Mouse (Mus musculus): Measurements from ENCODE around the gene Krt2. TPM values are rescaled to one million over a fixed set of nuclear protein-coding genes. Genes with fewer than 3 reads are reported as not detected.

Krt2 gene
- polyA plus RNA-seq (2017; shearing (Covaris generic)) = not detected

GRCm38 (mm10) chr15:101817875-101818274 lies at the start of gene Krt2:
Gene Krt2, minus strand, starts transcription at chr15:101818169.

DNA sequence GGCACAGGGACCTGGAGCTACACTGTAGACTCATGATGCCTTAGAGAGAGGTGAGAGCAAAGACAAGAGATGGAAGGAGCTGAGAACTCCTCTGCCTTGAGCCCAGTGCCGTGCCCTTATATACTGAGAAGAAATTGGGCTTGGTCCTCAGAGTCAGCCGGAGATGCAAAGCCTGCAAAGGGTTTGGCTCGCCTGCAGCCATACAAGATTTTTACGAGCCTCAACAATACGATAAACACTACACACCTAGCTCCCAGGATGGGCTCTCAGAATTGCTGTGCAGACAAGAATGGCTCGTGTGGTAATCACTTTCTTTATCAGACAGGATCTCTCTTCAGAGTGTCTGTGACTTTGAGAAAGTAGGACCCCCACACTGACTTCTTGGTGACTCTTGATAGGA lies 32.7 kb upstream of the Krt2 start, which contains the start of gene Krt1:
Gene Krt1, minus strand, starts transcription at position 101 of the 400 bp plus-strand sequence.

DNA sequence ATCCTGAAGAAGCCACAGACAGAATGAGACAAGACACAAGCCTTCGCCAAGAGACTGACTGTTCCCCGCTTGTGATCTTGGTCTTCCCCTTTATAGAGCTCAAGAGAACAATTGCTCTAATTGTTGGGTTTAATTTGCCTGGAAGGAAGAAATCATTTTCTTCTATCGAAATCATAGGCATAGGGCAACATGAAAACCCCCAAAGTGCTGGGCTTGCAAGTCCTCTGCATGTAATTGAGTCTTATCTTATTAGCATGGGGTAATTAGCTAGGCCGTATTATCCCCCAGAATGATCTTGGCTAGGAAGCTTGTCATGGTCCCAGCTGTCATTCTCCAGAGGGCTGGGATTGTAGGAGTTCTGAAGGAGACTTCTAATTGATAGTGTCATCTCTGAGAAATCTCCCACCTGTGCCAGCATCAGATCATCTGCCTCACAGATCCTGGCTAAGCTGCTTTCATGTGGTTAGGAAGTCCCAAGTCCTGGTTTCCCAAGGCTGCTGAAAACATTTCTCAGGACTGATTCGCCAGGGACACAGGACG lies 15.6 kb downstream of the Krt2 start, which contains the start of gene Krt73:
Gene Krt73, minus strand, starts transcription at position 51 of the 540 bp plus-strand sequence.

GRCm38 (mm10) chr15:101786360-101786759 lies 31.6 kb downstream of the Krt2 start, which contains the start of gene Krt72:
Gene Krt72, minus strand, starts transcription at chr15:101786460.

Other genes with a start within 250 kb of the Krt2 start
- gene Krt75, start 244.3 kb downstream of the Krt2 start, polyA plus RNA-seq (2017; shearing (Covaris generic)) = under 1 TPM in 1 of 2 experiments, not detected in 1; 0.14 TPM
- gene Gm5414, start 190.0 kb downstream of the Krt2 start, polyA plus RNA-seq (2017; shearing (Covaris generic)) = not detected
- gene Gm5478, start 170.8 kb downstream of the Krt2 start, polyA plus RNA-seq (2017; shearing (Covaris generic)) = not detected
- gene Krt6b, start 137.9 kb downstream of the Krt2 start, polyA plus RNA-seq (2017; shearing (Covaris generic)) = under 1 TPM in 1 of 2 experiments, not detected in 1; 0.38 TPM
- gene Krt6a, start 123.9 kb downstream of the Krt2 start, polyA plus RNA-seq (2017; shearing (Covaris generic)) = not detected
- gene Krt5, start 105.3 kb downstream of the Krt2 start, polyA plus RNA-seq (2017; shearing (Covaris generic)) = not detected
- not detected for gene Krt71, start 75.1 kb downstream of the Krt2 start, polyA plus RNA-seq (2017; shearing (Covaris generic))
- gene Krt72, start 31.7 kb downstream of the Krt2 start, polyA plus RNA-seq (2017; shearing (Covaris generic)) = under 1 TPM in 1 of 2 experiments, not detected in 1; 0.23 TPM
- gene Krt73, start 15.8 kb downstream of the Krt2 start, polyA plus RNA-seq (2017; shearing (Covaris generic)) = under 1 TPM in 1 of 2 experiments, not detected in 1; 0.07 TPM
- under 1 TPM in 1 of 2 experiments, not detected in 1; 0.17 TPM for gene Krt1, start 32.6 kb upstream of the Krt2 start, polyA plus RNA-seq (2017; shearing (Covaris generic))
- not detected for gene Krt77, start 51.5 kb upstream of the Krt2 start, polyA plus RNA-seq (2017; shearing (Covaris generic))
- under 1 TPM in 1 of 2 experiments, not detected in 1; 0.10 TPM for gene Krt76, start 74.8 kb upstream of the Krt2 start, polyA plus RNA-seq (2017; shearing (Covaris generic))
- under 1 TPM in 1 of 2 experiments, not detected in 1; 0.27 TPM for gene Krt4, start 106.6 kb upstream of the Krt2 start, polyA plus RNA-seq (2017; shearing (Covaris generic))
- not detected for gene Krt79, start 122.2 kb upstream of the Krt2 start, polyA plus RNA-seq (2017; shearing (Covaris generic))
- not detected for gene Krt78, start 136.1 kb upstream of the Krt2 start, polyA plus RNA-seq (2017; shearing (Covaris generic))
- gene Krt8, start 186.3 kb upstream of the Krt2 start, polyA plus RNA-seq (2017; shearing (Covaris generic)) = under 1 TPM in 1 of 2 experiments, not detected in 1; 0.10 TPM
- 1 to 10 TPM; 1.0 to 2.4 TPM for gene Krt18, start 210.0 kb upstream of the Krt2 start, polyA plus RNA-seq (2017; shearing (Covaris generic))